ENCODE assay signal across 9 mouse cellular contexts in the genomic region with DNA sequence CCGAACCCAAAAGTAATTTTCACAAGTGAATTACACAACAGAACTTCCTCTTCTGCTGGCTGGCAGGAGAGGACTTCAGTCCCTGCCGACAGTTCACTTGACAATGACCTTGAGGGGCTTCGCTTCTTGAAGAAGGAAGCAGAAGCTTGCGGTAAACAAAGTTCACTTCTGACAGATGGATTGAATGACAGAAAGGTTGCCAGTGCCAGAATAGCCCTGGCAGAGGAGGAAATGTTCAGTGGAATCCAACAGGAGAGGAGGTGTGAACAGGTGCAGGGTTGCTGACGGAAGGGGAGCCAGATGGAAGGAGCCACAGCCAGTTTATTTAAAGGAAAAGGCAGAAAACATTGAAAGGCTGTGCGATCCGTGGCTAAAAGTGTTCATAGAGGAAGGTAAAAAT.
DNase-seq lines count a peak whose midpoint lies in the region; ATAC-seq and TF ChIP-seq lines count a peak whose summit lies in the region.
"Had no signal": no experiment of that assay in that cellular context is flagged by ENCODE, and none has a peak within 500 bp of the region (broad histone marks: within the 10 kb centered on the region; RNA-seq: fewer than 3 reads in every experiment).

No protein-coding gene starts in this region.

- no peak for ATAC-seq in midbrain, postnatal 0 days (ENCODE audit: low FRiP score)
- no peak for ATAC-seq in midbrain, embryonic 11.5 days (ENCODE audit: low FRiP score)

- no peak overlapping the region for H3K27ac ChIP-seq in midbrain, postnatal 0 days (ENCODE audit: low read depth, low read length)
- H3K27ac ChIP-seq in midbrain, embryonic 11.5 days (ENCODE audit: low read depth, low read length): no peak overlapping the region
- H3K27ac ChIP-seq: midbrain, embryonic 12.5 days had no signal

- no peaks in the 10 kb centered on the region for H3K9me3 ChIP-seq in midbrain, postnatal 0 days (ENCODE audit: low read length)
- no peaks in the 10 kb centered on the region for H3K9me3 ChIP-seq in midbrain, embryonic 11.5 days (ENCODE audit: control insufficient read depth, low read length)
- H3K9me3 ChIP-seq: midbrain, embryonic 12.5 days had no signal

- H3K4me2 ChIP-seq in midbrain, postnatal 0 days (ENCODE audit: low read depth, low read length, poor library complexity, severe bottlenecking): no peak overlapping the region
- no peak overlapping the region for H3K4me2 ChIP-seq in midbrain, embryonic 11.5 days
- H3K4me2 ChIP-seq: midbrain, embryonic 12.5 days had no signal

- 78% methylated on average over 7 of the region's 7 CpGs for WGBS in midbrain, postnatal 0 days
- WGBS in midbrain, embryonic 11.5 days: 79% methylated on average over 7 of the region's 7 CpGs

- H3K36me3 ChIP-seq in midbrain, postnatal 0 days (ENCODE audit: insufficient read depth, low read length): no peaks in the 10 kb centered on the region
- H3K36me3 ChIP-seq in midbrain, embryonic 11.5 days (ENCODE audit: control insufficient read depth, insufficient read depth, low read length): no peaks in the 10 kb centered on the region
- no peaks in the 10 kb centered on the region for H3K36me3 ChIP-seq in splenic B cell, adult 2 months (ENCODE audit: control insufficient read depth, insufficient read depth, low read length, poor library complexity, severe bottlenecking)
- H3K36me3 ChIP-seq: midbrain, embryonic 12.5 days had no signal

- TF ChIP-seq CTCF in midbrain, postnatal 0 days (IDR thresholded peaks at IDR 0.05): no peak

- H3K4me3 ChIP-seq in midbrain, postnatal 0 days (ENCODE audit: low read depth, low read length): no peak overlapping the region
- no peak overlapping the region for H3K4me3 ChIP-seq in midbrain, embryonic 11.5 days (ENCODE audit: low read depth, low read length)
- H3K4me3 ChIP-seq: midbrain, embryonic 12.5 days had no signal

- peak; percentile 60 for DNase-seq in midbrain, postnatal 0 days (ENCODE audit: low spot score)
- DNase-seq in midbrain, embryonic 11.5 days (ENCODE audit: low spot score, missing footprints): no peak
- peak; percentile 84 to 86 for DNase-seq in cerebellum, postnatal 25 days
- DNase-seq in layer of hippocampus, adult 8-10 months (ENCODE audit: low spot score in 2 of 2): peak; percentile 80 to 86
- peak; percentile 12 for DNase-seq in splenic B cell, adult 2 months (ENCODE audit: low read depth, low spot score)
- DNase-seq in ovary, postnatal 36 days (ENCODE audit: low spot score): no peak
- DNase-seq in spleen, postnatal 4 days (ENCODE audit: low spot score in 2 of 2): no peak
- DNase-seq in urinary bladder, postnatal 25 days (ENCODE audit: low spot score): no peak

- no peaks in the 10 kb centered on the region for H3K27me3 ChIP-seq in midbrain, postnatal 0 days (ENCODE audit: insufficient read depth, low read length)
- no peaks in the 10 kb centered on the region for H3K27me3 ChIP-seq in midbrain, embryonic 11.5 days (ENCODE audit: control insufficient read depth, insufficient read depth, low read length)
- no peaks in the 10 kb centered on the region for H3K27me3 ChIP-seq in splenic B cell, adult 2 months (ENCODE audit: control insufficient read depth, insufficient read depth, low read length, poor library complexity, severe bottlenecking)

- no peaks in the 10 kb centered on the region; the same call in 1 of the 2 replicates for H3K4me1 ChIP-seq in midbrain, postnatal 0 days (ENCODE audit: insufficient read depth, low read length)
- peaks cover 13% of the 10 kb centered on the region for H3K4me1 ChIP-seq in midbrain, embryonic 11.5 days (ENCODE audit: control insufficient read depth, insufficient read depth, low read length)

- no peak overlapping the region for H3K9ac ChIP-seq in midbrain, postnatal 0 days (replicated peaks; ENCODE audit: low read length, poor library complexity, severe bottlenecking)
- H3K9ac ChIP-seq in midbrain, embryonic 11.5 days (ENCODE audit: low read length): no peak overlapping the region
- H3K9ac ChIP-seq: midbrain, embryonic 12.5 days had no signal

Comparison
In these comparisons a context has a peak if more than half of its experiments do, and no peak if none do; other contexts are left out.
1. DNase-seq: peak in midbrain, postnatal 0 days (single experiment), cerebellum, postnatal 25 days (2 of 2), layer of hippocampus, adult 8-10 months (2 of 2) and splenic B cell, adult 2 months (single experiment); none in midbrain, embryonic 11.5 days (single experiment), ovary, postnatal 36 days (single experiment), spleen, postnatal 4 days (0 of 2) and urinary bladder, postnatal 25 days (single experiment).